Mouse (Mus musculus): ENCODE measurements around the gene Hspbp1. TPM values are rescaled to one million over a fixed set of nuclear protein-coding genes. Genes with fewer than 3 reads are reported as not detected.

Hspbp1 gene
- polyA plus RNA-seq, 1 experiment from 2014 or later, result 173 TPM

- Histone ChIP-seq H3K36me3 (peaks cover 56% of the 10 kb centered on the region), H3K27me3 (replicated peaks) (no peaks in the 10 kb centered on the region), H3K4me1 (no peaks in the 10 kb centered on the region), H3K9ac (replicated peaks) (no peak overlapping the region), H3K4me3 (replicated peaks) (no peak overlapping the region), H3K27ac (replicated peaks) (no peak overlapping the region), H3K4me2 (no peak overlapping the region), H3K9me3 (replicated peaks) (no peaks in the 10 kb centered on the region)
- no peak for ATAC-seq (ENCODE audit: low FRiP score)
- WGBS, result 93% methylated on average over 5 of the region's 5 CpGs
Observed at GRCm38 (mm10) chr7:4629586-4629985, 55.3 kb downstream of the Hspbp1 start.

GRCm38 (mm10) chr7:4625928-4626327, 58.9 kb downstream of the Hspbp1 start:
- no peaks in the 10 kb centered on the region for H3K9me3 ChIP-seq (replicated peaks)
- H3K27me3 ChIP-seq (replicated peaks), result no peaks in the 10 kb centered on the region
- no peak overlapping the region for H3K4me3 ChIP-seq (replicated peaks)
- peaks cover 26% of the 10 kb centered on the region for H3K36me3 ChIP-seq
- H3K4me1 ChIP-seq, result no peaks in the 10 kb centered on the region
- ATAC-seq (ENCODE audit: low FRiP score), result no peak
- 95% methylated on average over 2 of the region's 2 CpGs for WGBS
- no peak overlapping the region for H3K9ac ChIP-seq (replicated peaks)
- no peak overlapping the region for H3K4me2 ChIP-seq
- no peak overlapping the region for H3K27ac ChIP-seq (replicated peaks)

GRCm38 (mm10) chr7:4624343-4624742, 60.5 kb downstream of the Hspbp1 start:
- no peak overlapping the region for H3K4me3 ChIP-seq (replicated peaks)
- H3K9ac ChIP-seq (replicated peaks), result no peak overlapping the region
- H3K9me3 ChIP-seq (replicated peaks), result no peaks in the 10 kb centered on the region
- no peak overlapping the region for H3K27ac ChIP-seq (replicated peaks)
- ATAC-seq (ENCODE audit: low FRiP score), result peak; percentile 42; the same call in 1 of the 2 replicates
- H3K4me1 ChIP-seq, result no peaks in the 10 kb centered on the region
- no peak overlapping the region for H3K4me2 ChIP-seq
- H3K36me3 ChIP-seq, result peaks cover 13% of the 10 kb centered on the region
- H3K27me3 ChIP-seq (replicated peaks), result no peaks in the 10 kb centered on the region
- WGBS, result 49% methylated on average over 1 of the region's 1 CpGs

- Histone ChIP-seq H3K27me3 (replicated peaks) (no peaks in the 10 kb centered on the region), H3K9me3 (replicated peaks) (no peaks in the 10 kb centered on the region), H3K9ac (replicated peaks) (no peak overlapping the region), H3K36me3 (peaks cover 8% of the 10 kb centered on the region; the same call in 1 of the 2 replicates), H3K4me1 (no peaks in the 10 kb centered on the region), H3K27ac (replicated peaks) (no peak overlapping the region), H3K4me2 (no peak overlapping the region), H3K4me3 (replicated peaks) (no peak overlapping the region)
- WGBS, result 27% methylated on average over 4 of the region's 4 CpGs
- ATAC-seq (ENCODE audit: low FRiP score), result peak; percentile 76; the same call in 1 of the 2 replicates
Observed at GRCm38 (mm10) chr7:4623544-4624189, 61.2 kb downstream of the Hspbp1 start.

DNA sequence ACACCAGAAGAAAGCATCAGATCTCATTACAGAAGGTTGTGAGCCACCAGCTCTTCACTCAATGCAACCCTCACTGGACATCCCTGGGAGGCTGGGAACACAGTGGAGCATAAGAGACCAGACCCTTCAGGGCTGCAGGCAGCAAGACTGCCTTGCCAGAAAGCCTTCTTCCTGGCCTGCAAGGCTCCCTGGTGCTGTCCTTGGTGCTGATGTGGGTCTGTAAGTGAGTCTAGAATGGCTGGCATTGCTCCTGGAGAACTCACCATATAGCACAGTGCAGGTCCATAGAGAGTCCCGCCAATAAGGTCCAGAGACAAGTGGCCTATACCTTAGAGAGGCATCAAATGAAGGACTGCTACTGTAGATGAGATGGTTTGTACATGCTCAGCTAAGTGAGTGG, 64.9 kb downstream of the Hspbp1 start:
- no peaks in the 10 kb centered on the region for H3K27me3 ChIP-seq (replicated peaks)
- no peak overlapping the region for H3K9ac ChIP-seq (replicated peaks)
- no peaks in the 10 kb centered on the region for H3K4me1 ChIP-seq
- H3K4me2 ChIP-seq, result no peak overlapping the region
- ATAC-seq (ENCODE audit: low FRiP score), result no peak
- no peaks in the 10 kb centered on the region for H3K36me3 ChIP-seq
- H3K9me3 ChIP-seq (replicated peaks), result no peaks in the 10 kb centered on the region
- no peak overlapping the region for H3K27ac ChIP-seq (replicated peaks)
- 44% methylated on average over 1 of the region's 1 CpGs for WGBS
- H3K4me3 ChIP-seq (replicated peaks), result no peak overlapping the region

DNA sequence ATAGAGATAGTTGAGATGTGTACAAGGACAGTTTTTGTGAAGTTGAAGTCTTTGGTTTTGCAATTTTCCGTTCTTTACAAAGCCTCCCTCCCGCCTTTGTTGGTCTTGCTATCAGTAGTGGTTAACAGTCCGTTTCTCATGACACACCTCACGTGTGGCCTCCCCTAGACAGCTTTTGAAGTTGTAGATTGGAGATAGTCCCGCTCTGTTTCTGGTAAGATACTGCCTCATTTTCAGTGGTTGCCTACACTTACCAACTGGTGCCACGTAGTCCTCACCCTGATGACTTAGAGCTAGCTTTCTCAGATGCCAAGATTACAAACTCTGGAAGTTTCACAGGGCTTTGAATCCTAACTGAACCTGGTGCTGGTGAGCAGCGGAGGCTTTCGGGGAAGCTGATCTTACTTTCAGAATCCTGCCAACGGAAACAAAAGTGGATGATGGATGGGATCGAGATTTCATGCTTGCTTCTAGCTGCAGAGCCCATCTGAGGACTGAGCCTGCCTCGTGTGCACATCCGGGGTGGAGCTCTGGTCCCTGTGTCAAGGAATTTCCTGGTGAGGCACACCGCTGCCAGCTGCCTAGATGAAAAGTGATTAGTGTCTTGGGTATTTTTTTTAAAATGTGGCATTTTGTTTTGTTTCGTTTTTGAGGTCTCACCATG, 71.0 kb downstream of the Hspbp1 start:
- Histone ChIP-seq H3K9me3 (replicated peaks) (no peaks in the 10 kb centered on the region), H3K9ac (replicated peaks) (no peak overlapping the region), H3K36me3 (no peaks in the 10 kb centered on the region), H3K27me3 (replicated peaks) (no peaks in the 10 kb centered on the region), H3K4me1 (no peaks in the 10 kb centered on the region), H3K4me3 (replicated peaks) (no peak overlapping the region), H3K4me2 (no peak overlapping the region), H3K27ac (replicated peaks) (no peak overlapping the region)
- WGBS, result 77% methylated on average over 14 of the region's 14 CpGs
- ATAC-seq (ENCODE audit: low FRiP score), result no peak

- WGBS, result 78% methylated on average over 1 of the region's 1 CpGs
Observed at GRCm38 (mm10) chr7:4612956-4613355, 71.9 kb downstream of the Hspbp1 start.

GRCm38 (mm10) chr7:4612386-4612785, 72.5 kb downstream of the Hspbp1 start:
- no peaks in the 10 kb centered on the region for H3K9me3 ChIP-seq (replicated peaks)
- 68% methylated on average over 8 of the region's 8 CpGs for WGBS
- no peak overlapping the region for H3K9ac ChIP-seq (replicated peaks)
- ATAC-seq (ENCODE audit: low FRiP score), result no peak
- H3K36me3 ChIP-seq, result no peaks in the 10 kb centered on the region
- H3K27me3 ChIP-seq (replicated peaks), result no peaks in the 10 kb centered on the region
- no peak overlapping the region for H3K27ac ChIP-seq (replicated peaks)
- H3K4me2 ChIP-seq, result no peak overlapping the region
- H3K4me1 ChIP-seq, result no peaks in the 10 kb centered on the region
- H3K4me3 ChIP-seq (replicated peaks), result no peak overlapping the region

More at GRCm38 (mm10) chr7:4612956-4613355, 71.9 kb downstream of the Hspbp1 start:
- Histone ChIP-seq H3K27ac (replicated peaks) (no peak overlapping the region), H3K9ac (replicated peaks) (no peak overlapping the region), H3K36me3 (no peaks in the 10 kb centered on the region), H3K27me3 (replicated peaks) (no peaks in the 10 kb centered on the region), H3K4me3 (replicated peaks) (no peak overlapping the region), H3K4me1 (no peaks in the 10 kb centered on the region), H3K4me2 (no peak overlapping the region), H3K9me3 (replicated peaks) (no peaks in the 10 kb centered on the region)
- ATAC-seq (ENCODE audit: low FRiP score), result no peak

- Histone ChIP-seq H3K9me3 (replicated peaks) (no peaks in the 10 kb centered on the region), H3K27me3 (replicated peaks) (no peaks in the 10 kb centered on the region), H3K4me1 (no peaks in the 10 kb centered on the region), H3K27ac (replicated peaks) (no peak overlapping the region), H3K4me3 (replicated peaks) (no peak overlapping the region), H3K4me2 (no peak overlapping the region), H3K36me3 (no peaks in the 10 kb centered on the region), H3K9ac (replicated peaks) (no peak overlapping the region)
- no peak for ATAC-seq (ENCODE audit: low FRiP score)
- WGBS, result 84% methylated on average over 12 of the region's 12 CpGs
Observed at GRCm38 (mm10) chr7:4611921-4612341, 72.9 kb downstream of the Hspbp1 start.

DNA sequence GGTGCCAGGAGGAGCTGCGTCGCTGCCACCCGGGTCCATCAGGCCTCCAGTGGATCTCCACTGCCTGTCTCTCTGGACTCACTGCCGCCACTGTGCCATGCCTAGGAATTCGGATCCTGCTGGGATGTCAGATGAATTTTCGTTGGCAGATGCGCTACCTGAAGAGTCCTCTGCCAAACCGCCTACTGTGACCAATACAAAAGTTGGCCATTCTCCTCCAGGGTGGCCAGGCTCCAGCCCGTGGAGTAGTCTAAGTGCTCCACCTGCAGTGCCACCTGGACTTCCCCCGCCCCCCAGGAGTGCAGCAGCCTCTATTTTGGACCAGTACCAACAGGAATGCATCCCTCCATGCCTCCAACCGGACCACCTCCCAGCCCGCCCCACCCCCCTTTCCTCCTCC, 73.4 kb downstream of the Hspbp1 start:
- no peaks in the 10 kb centered on the region for H3K27me3 ChIP-seq (replicated peaks)
- no peak for ATAC-seq (ENCODE audit: low FRiP score)
- H3K27ac ChIP-seq (replicated peaks), result no peak overlapping the region
- H3K9me3 ChIP-seq (replicated peaks), result no peaks in the 10 kb centered on the region
- H3K4me2 ChIP-seq, result no peak overlapping the region
- WGBS, result 88% methylated on average over 12 of the region's 12 CpGs
- no peaks in the 10 kb centered on the region for H3K4me1 ChIP-seq
- no peak overlapping the region for H3K9ac ChIP-seq (replicated peaks)
- H3K36me3 ChIP-seq, result no peaks in the 10 kb centered on the region
- no peak overlapping the region for H3K4me3 ChIP-seq (replicated peaks)

Measured in neural tube, embryonic 15.5 days (tissue).